Mouse (Mus musculus) brain, embryonic 14.5 days (tissue): ENCODE data around the gene Ap1b1.

Source experiments
- CTCF ChIP-seq: fragments of 200-500 bp; IDR thresholded peaks from 2 replicates; pipeline ENCODE4 v1.5.1; 2012; ENCODE audit warnings: inconsistent platforms, mild to moderate bottlenecking, moderate library complexity, borderline replicate concordance; ENCODE audit not compliant: insufficient read depth, insufficient read length; ENCODE audit errors: extremely low read depth
- POLR2A ChIP-seq: fragments of 200-500 bp; IDR thresholded peaks from 2 replicates; pipeline ENCODE4 v1.6.1; 2012; ENCODE audit warnings: mild to moderate bottlenecking, inconsistent platforms, borderline replicate concordance; ENCODE audit not compliant: poor library complexity, insufficient read depth, insufficient read length, severe bottlenecking; ENCODE audit errors: extremely low read depth

DNA sequence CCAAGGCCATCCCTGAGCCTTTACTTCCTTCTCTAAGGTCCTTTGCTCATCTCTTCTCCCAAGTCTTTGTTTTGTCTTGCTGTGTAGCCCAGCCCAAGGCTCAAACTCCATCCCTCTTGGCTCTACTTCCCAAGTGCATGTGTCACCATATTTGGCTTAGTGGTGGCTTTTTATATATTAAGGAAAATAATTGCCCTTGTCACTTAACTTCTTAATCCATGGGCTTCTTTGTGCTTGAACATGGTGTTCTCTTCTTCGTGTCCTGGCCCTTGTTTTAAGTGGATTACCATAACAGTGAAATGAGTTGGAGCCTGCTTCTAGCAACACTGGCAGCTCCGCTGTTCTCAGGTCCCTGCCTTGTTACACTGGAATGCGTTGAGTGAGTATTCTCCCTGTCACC is 9.1 kb downstream of the Ap1b1 start:
- no peak for TF ChIP-seq CTCF
- TF ChIP-seq POLR2A: no peak
